Mouse (Mus musculus): Measurements from ENCODE around the gene Olfr376. TPM values are rescaled to one million over a fixed set of nuclear protein-coding genes. Genes with fewer than 3 reads are reported as not detected.

The Olfr376 gene
- polyA plus RNA-seq, 1 experiment from 2014 or later, result not detected

Other genes starting within 250 kb of the Olfr376 start
- 13.0 and 13.1 TPM in 2 replicates for gene Haspin, start 233.0 kb upstream of the Olfr376 start, polyA plus RNA-seq (2015; fragmentation: Nextera tagmentation; extraction: Ambion mirVana)
- gene P2rx5, start 210.8 kb upstream of the Olfr376 start, polyA plus RNA-seq (2015; fragmentation: Nextera tagmentation; extraction: Ambion mirVana), result 0.26 and 0.30 TPM in 2 replicates
- 133 and 136 TPM in 2 replicates for gene Emc6, start 194.2 kb upstream of the Olfr376 start, polyA plus RNA-seq (2015; fragmentation: Nextera tagmentation; extraction: Ambion mirVana)
- 174 and 181 TPM in 2 replicates for gene Tax1bp3, start 194.2 kb upstream of the Olfr376 start, polyA plus RNA-seq (2015; fragmentation: Nextera tagmentation; extraction: Ambion mirVana)
- gene Ctns, start 172.2 kb upstream of the Olfr376 start, polyA plus RNA-seq (2015; fragmentation: Nextera tagmentation; extraction: Ambion mirVana), result 17.0 and 17.8 TPM in 2 replicates
- gene Shpk, start 171.8 kb upstream of the Olfr376 start, polyA plus RNA-seq (2015; fragmentation: Nextera tagmentation; extraction: Ambion mirVana), result 1.2 TPM in 2 replicates
- gene Trpv1, start 137.0 kb upstream of the Olfr376 start, polyA plus RNA-seq (2015; fragmentation: Nextera tagmentation; extraction: Ambion mirVana), result not detected in 2 replicates
- 0.04 TPM in 2 replicates for gene Trpv3, start 103.9 kb upstream of the Olfr376 start, polyA plus RNA-seq (2015; fragmentation: Nextera tagmentation; extraction: Ambion mirVana)
- gene Aspa, start 41.6 kb upstream of the Olfr376 start, polyA plus RNA-seq (2015; fragmentation: Nextera tagmentation; extraction: Ambion mirVana), result not detected in 2 replicates
- gene Gm49340, start 41.5 kb upstream of the Olfr376 start, polyA plus RNA-seq (2015; fragmentation: Nextera tagmentation; extraction: Ambion mirVana), result not detected in 2 replicates
- not detected in 2 replicates for gene Spata22, start 41.5 kb upstream of the Olfr376 start, polyA plus RNA-seq (2015; fragmentation: Nextera tagmentation; extraction: Ambion mirVana)
- not detected in 2 replicates for gene Olfr20, start 20.5 kb upstream of the Olfr376 start, polyA plus RNA-seq (2015; fragmentation: Nextera tagmentation; extraction: Ambion mirVana)
- not detected in 2 replicates for gene Olfr1, start 28.4 kb downstream of the Olfr376 start, polyA plus RNA-seq (2015; fragmentation: Nextera tagmentation; extraction: Ambion mirVana)
- gene Olfr378, start 57.2 kb downstream of the Olfr376 start, polyA plus RNA-seq (2015; fragmentation: Nextera tagmentation; extraction: Ambion mirVana), result not detected in 2 replicates
- gene Olfr380, start 86.3 kb downstream of the Olfr376 start, polyA plus RNA-seq (2015; fragmentation: Nextera tagmentation; extraction: Ambion mirVana), result not detected in 2 replicates
- not detected in 2 replicates for gene Olfr381, start 120.4 kb downstream of the Olfr376 start, polyA plus RNA-seq (2015; fragmentation: Nextera tagmentation; extraction: Ambion mirVana)
- not detected in 2 replicates for gene Olfr382, start 146.0 kb downstream of the Olfr376 start, polyA plus RNA-seq (2015; fragmentation: Nextera tagmentation; extraction: Ambion mirVana)
- not detected in 2 replicates for gene Olfr385, start 221.8 kb downstream of the Olfr376 start, polyA plus RNA-seq (2015; fragmentation: Nextera tagmentation; extraction: Ambion mirVana)
- not detected in 2 replicates for gene Olfr384, start 227.3 kb downstream of the Olfr376 start, polyA plus RNA-seq (2015; fragmentation: Nextera tagmentation; extraction: Ambion mirVana)

Data from forebrain, embryonic 13.5 days (tissue).